Mouse (Mus musculus): Measurements from ENCODE around the gene Mgat4c. TPM values are rescaled to one million over a fixed set of nuclear protein-coding genes. Genes with fewer than 3 reads are reported as not detected.

The Mgat4c gene
- total and polyA plus RNA-seq, 2 experiments from 2014 or later: not detected

DNA sequence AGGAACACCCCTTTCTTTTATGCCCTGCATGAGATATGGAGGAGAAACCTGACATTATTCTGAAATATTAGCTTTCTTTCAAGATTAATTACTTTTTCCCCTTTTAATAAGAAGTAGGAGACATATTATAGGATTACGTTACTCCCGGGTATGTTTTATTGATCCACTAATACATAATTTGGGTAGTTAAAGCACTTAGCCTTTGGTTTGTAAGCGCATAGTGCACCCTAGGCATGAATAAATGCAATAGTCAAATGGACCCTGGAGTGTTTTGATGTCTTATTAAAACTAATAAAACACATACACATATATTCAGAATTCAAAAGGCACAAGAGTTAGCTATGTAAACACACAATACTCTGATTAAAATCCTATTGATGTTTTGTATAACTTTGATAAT, 374.9 kb downstream of the Mgat4c start:
- H3K4me2 ChIP-seq (ENCODE audit: low read depth, low read length): no peak overlapping the region
- WGBS: 81% methylated on average over 3 of the region's 3 CpGs
- H3K9ac ChIP-seq (replicated peaks; ENCODE audit: low read depth, low read length): no peak overlapping the region
- TF ChIP-seq EP300 (IDR thresholded peaks at IDR 0.05; ENCODE audit: low read depth): no peak
- TF ChIP-seq CTCF (IDR thresholded peaks at IDR 0.05; ENCODE audit: low read depth): no peak
- H3K4me1 ChIP-seq (ENCODE audit: control insufficient read depth, insufficient read depth): no peaks in the 10 kb centered on the region
- no peak overlapping the region for H3K4me3 ChIP-seq (ENCODE audit: low read depth, low read length)
- H3K27me3 ChIP-seq (ENCODE audit: control insufficient read depth, insufficient read depth, low read length): no peaks in the 10 kb centered on the region
- ATAC-seq (ENCODE audit: insufficient read depth, low read depth) (no peak), DNase-seq (ENCODE audit: low spot score) (no peak)
- H3K9me3 ChIP-seq (replicated peaks; ENCODE audit: control insufficient read depth, low read length): no peaks in the 10 kb centered on the region
- H3K36me3 ChIP-seq (replicated peaks; ENCODE audit: control insufficient read depth, insufficient read depth, low read length): no peaks in the 10 kb centered on the region
- no peak overlapping the region for H3K27ac ChIP-seq (ENCODE audit: low read depth)

DNA sequence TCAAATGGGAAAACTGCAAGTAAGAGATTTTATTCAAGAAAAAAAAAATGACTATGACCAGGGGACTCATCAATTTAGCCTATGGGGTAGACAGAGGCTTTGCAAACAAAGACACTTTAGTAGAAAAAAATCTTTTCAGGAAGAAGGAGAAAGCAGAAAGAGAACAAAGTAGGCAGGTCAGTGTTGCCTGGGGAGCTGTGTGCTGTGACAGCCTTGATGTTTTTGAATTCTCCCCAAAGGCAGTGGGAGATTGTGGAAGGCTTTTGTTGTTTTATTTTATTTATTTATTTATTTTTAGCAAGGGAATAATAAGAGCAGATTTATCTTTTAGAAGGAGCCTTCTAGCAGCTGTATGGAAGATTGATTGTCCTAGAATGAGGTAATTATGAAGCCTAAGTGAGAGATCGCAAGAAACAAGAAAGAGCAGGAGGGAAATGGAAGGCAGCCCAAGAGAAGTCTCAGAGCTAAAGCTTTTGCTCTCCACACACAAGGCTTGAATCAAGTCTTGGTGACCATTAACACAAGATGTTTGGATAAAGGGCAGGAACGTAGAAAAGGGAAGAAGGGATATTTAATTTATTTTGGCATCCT, 375.8 kb downstream of the Mgat4c start:
- WGBS: 62% methylated on average over 2 of the region's 2 CpGs
- H3K36me3 ChIP-seq (replicated peaks; ENCODE audit: control insufficient read depth, insufficient read depth, low read length): no peaks in the 10 kb centered on the region
- no peak for TF ChIP-seq CTCF (IDR thresholded peaks at IDR 0.05; ENCODE audit: low read depth)
- no peak for TF ChIP-seq EP300 (IDR thresholded peaks at IDR 0.05; ENCODE audit: low read depth)
- no peak overlapping the region for H3K4me2 ChIP-seq (ENCODE audit: low read depth, low read length)
- no peak overlapping the region for H3K9ac ChIP-seq (replicated peaks; ENCODE audit: low read depth, low read length)
- DNase-seq (ENCODE audit: low spot score) (no peak), ATAC-seq (ENCODE audit: insufficient read depth, low read depth) (no peak)
- no peaks in the 10 kb centered on the region for H3K4me1 ChIP-seq (ENCODE audit: control insufficient read depth, insufficient read depth)
- no peaks in the 10 kb centered on the region for H3K27me3 ChIP-seq (ENCODE audit: control insufficient read depth, insufficient read depth, low read length)
- H3K4me3 ChIP-seq (ENCODE audit: low read depth, low read length): no peak overlapping the region
- no peaks in the 10 kb centered on the region for H3K9me3 ChIP-seq (replicated peaks; ENCODE audit: control insufficient read depth, low read length)
- no peak overlapping the region for H3K27ac ChIP-seq (ENCODE audit: low read depth)

DNA sequence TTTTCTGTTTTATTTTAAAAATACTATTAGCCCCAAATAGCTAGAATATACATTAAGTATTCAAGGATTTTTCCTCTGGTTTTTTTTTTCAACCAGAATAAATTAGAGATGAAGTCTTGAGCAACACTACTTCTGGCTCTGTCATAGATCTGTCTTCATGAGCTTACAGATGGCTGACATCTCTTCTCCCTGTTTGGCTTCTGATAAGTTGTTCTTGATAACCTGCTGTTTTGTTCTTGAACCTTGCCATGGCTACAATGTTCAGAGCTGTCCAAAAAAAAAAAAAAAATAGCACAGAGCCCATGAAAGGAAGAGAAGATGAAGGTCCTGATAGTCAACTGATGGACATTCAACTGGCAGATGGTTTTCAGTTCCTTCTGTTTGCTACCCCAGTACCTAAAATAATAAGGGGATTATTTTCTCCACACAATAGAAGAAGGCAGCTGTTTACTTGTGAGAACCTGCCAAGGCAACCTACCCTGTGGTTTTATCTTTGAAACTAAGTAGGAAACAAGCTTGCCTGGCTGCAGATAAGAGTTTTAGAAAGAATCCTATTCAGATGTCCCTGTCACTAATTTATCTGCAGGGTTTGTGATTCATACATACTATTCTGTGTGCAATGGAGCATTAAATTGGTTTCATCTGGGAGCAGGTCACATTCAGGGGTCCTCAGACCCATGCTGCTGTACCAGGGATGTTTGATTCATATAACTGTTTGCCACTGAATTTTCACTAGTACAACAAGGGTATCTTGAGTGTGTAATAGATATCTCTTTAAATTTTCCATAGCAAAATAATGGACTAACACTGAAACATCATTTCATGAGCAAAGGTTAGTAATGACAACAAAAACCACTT, 393.5 kb downstream of the Mgat4c start:
- ATAC-seq (ENCODE audit: insufficient read depth, low read depth) (no peak), DNase-seq (ENCODE audit: low spot score) (no peak)
- no peaks in the 10 kb centered on the region for H3K9me3 ChIP-seq (replicated peaks; ENCODE audit: control insufficient read depth, low read length)
- no peak overlapping the region for H3K4me3 ChIP-seq (ENCODE audit: low read depth, low read length)
- TF ChIP-seq EP300 (IDR thresholded peaks at IDR 0.05; ENCODE audit: low read depth): no peak
- no peak for TF ChIP-seq CTCF (IDR thresholded peaks at IDR 0.05; ENCODE audit: low read depth)
- no peaks in the 10 kb centered on the region for H3K27me3 ChIP-seq (ENCODE audit: control insufficient read depth, insufficient read depth, low read length)
- no peaks in the 10 kb centered on the region for H3K4me1 ChIP-seq (ENCODE audit: control insufficient read depth, insufficient read depth)
- no peak overlapping the region for H3K4me2 ChIP-seq (ENCODE audit: low read depth, low read length)
- H3K9ac ChIP-seq (replicated peaks; ENCODE audit: low read depth, low read length): no peak overlapping the region
- no peaks in the 10 kb centered on the region for H3K36me3 ChIP-seq (replicated peaks; ENCODE audit: control insufficient read depth, insufficient read depth, low read length)
- H3K27ac ChIP-seq (ENCODE audit: low read depth): no peak overlapping the region

DNA sequence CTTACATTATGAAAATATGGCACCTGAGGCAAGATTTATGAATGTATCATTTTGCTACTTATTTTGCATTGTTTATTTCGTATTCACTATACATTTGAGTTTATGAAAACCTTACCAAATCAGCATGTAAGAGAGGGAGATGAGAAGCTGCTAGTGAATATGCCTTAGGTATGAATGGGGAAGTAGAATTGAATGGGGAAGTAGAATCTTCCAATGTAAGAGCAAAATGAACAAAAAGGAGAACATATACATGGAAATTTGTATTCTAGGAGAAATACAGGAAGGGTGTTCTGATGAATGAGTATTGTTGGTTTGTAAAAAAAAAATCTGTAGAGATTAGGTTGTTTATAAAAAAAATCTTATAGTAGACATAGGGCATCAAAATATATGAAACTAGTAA, 441.9 kb downstream of the Mgat4c start:
- Histone ChIP-seq H3K4me1 (ENCODE audit: control insufficient read depth, insufficient read depth) (no peaks in the 10 kb centered on the region), H3K27ac (ENCODE audit: low read depth) (no peak overlapping the region), H3K4me2 (ENCODE audit: low read depth, low read length) (no peak overlapping the region), H3K36me3 (replicated peaks; ENCODE audit: control insufficient read depth, insufficient read depth, low read length) (no peaks in the 10 kb centered on the region), H3K9ac (replicated peaks; ENCODE audit: low read depth, low read length) (no peak overlapping the region), H3K4me3 (ENCODE audit: low read depth, low read length) (no peak overlapping the region), H3K27me3 (ENCODE audit: control insufficient read depth, insufficient read depth, low read length) (no peaks in the 10 kb centered on the region), H3K9me3 (replicated peaks; ENCODE audit: control insufficient read depth, low read length) (no peaks in the 10 kb centered on the region)
- DNase-seq (ENCODE audit: low spot score) (no peak), ATAC-seq (ENCODE audit: insufficient read depth, low read depth) (no peak)
- 52% methylated on average over 1 of the region's 1 CpGs for WGBS
- TF ChIP-seq EP300 (IDR thresholded peaks at IDR 0.05; ENCODE audit: low read depth) (no peak), CTCF (IDR thresholded peaks at IDR 0.05; ENCODE audit: low read depth) (no peak)

DNA sequence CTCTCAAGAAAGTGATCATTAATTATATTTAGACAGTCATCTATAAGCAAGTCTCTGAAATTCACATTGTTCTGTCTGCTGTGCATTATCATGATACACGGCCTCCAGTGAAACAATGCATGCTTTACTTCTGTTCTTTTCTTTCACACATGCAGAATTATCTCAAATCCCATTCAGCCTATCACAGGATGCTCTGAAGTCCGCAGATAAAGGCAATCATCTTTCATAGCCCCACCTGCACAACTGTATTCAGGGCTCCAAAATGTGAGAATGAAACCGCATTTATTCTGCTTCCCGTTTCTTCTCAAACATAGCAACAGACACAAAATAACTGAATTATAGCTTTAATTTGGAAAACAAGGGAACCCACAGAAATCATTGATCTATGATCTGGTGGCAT, 446.1 kb downstream of the Mgat4c start:
- DNase-seq (ENCODE audit: low spot score): no peak
- no peaks in the 10 kb centered on the region for H3K36me3 ChIP-seq (replicated peaks; ENCODE audit: control insufficient read depth, insufficient read depth, low read length)

More for the DNA sequence above, 446.1 kb downstream of the Mgat4c start:
- H3K9ac ChIP-seq (replicated peaks; ENCODE audit: low read depth, low read length): no peak overlapping the region
- no peak overlapping the region for H3K27ac ChIP-seq (ENCODE audit: low read depth)
- no peaks in the 10 kb centered on the region for H3K9me3 ChIP-seq (replicated peaks; ENCODE audit: control insufficient read depth, low read length)
- 65% methylated on average over 4 of the region's 4 CpGs for WGBS
- TF ChIP-seq EP300 (IDR thresholded peaks at IDR 0.05; ENCODE audit: low read depth): no peak
- no peak for TF ChIP-seq CTCF (IDR thresholded peaks at IDR 0.05; ENCODE audit: low read depth)
- no peak overlapping the region for H3K4me2 ChIP-seq (ENCODE audit: low read depth, low read length)
- no peak overlapping the region for H3K4me3 ChIP-seq (ENCODE audit: low read depth, low read length)
- no peaks in the 10 kb centered on the region for H3K4me1 ChIP-seq (ENCODE audit: control insufficient read depth, insufficient read depth)
- no peaks in the 10 kb centered on the region for H3K27me3 ChIP-seq (ENCODE audit: control insufficient read depth, insufficient read depth, low read length)
- no peak for ATAC-seq (ENCODE audit: insufficient read depth, low read depth)

Data from heart, postnatal 0 days (tissue).